Mouse (Mus musculus) C2C12 (cell line): Measurements from ENCODE around the gene Psmc1. TPM values are rescaled to one million over a fixed set of nuclear protein-coding genes. Genes with fewer than 3 reads are reported as not detected.

ENCODE experiments used
- H3K27me3 ChIP-seq: one replicate; pipeline ENCODE4 v1.6.1; 2011; ENCODE audit not compliant: control insufficient read depth, insufficient read depth, insufficient read length
- H3K36me3 ChIP-seq: one replicate; pipeline ENCODE4 v1.6.1; 2011; ENCODE audit not compliant: control insufficient read depth, insufficient read depth
- H3K4me3 ChIP-seq: one replicate; pipeline ENCODE4 v1.5.1; 2011; ENCODE audit warnings: mild to moderate bottlenecking, control low read depth; ENCODE audit not compliant: poor library complexity, insufficient read depth, severe bottlenecking
- H3K79me2 ChIP-seq: one replicate; pipeline ENCODE4 v1.6.1; 2011; ENCODE audit not compliant: control insufficient read depth, insufficient read depth
- H3K79me3 ChIP-seq: one replicate; pipeline ENCODE4 v1.6.1; 2011; ENCODE audit warnings: low read depth, control low read depth
- H3ac ChIP-seq: one replicate; pipeline ENCODE3; 2011; ENCODE audit warnings: low read depth; ENCODE audit not compliant: control insufficient read depth, insufficient read length
- CEBPB ChIP-seq: IDR thresholded peaks from one replicate; pipeline ENCODE4 v1.6.1; 2011; ENCODE audit warnings: low read depth, mild to moderate bottlenecking, control low read depth, moderate library complexity
- CTCF ChIP-seq: IDR thresholded peaks from one replicate; pipeline ENCODE4 v1.5.1; 2011; ENCODE audit not compliant: control insufficient read depth, insufficient read depth, insufficient read length
- FOSL1 ChIP-seq: IDR thresholded peaks from one replicate; pipeline ENCODE4 v1.8.0; 2011; ENCODE audit warnings: mild to moderate bottlenecking, low read length; ENCODE audit not compliant: poor library complexity, insufficient read depth, severe bottlenecking
- MAX ChIP-seq: IDR thresholded peaks from one replicate; pipeline ENCODE4 v1.6.1; 2011; ENCODE audit warnings: mild to moderate bottlenecking, control low read depth
- MYOD1 ChIP-seq: IDR thresholded peaks from one replicate; pipeline ENCODE4 v1.6.1; 2011; ENCODE audit warnings: low read depth; ENCODE audit not compliant: control insufficient read depth, insufficient read length
- MYOG ChIP-seq: IDR thresholded peaks from one replicate; pipeline ENCODE4 v1.6.1; 2011; ENCODE audit not compliant: control insufficient read depth, insufficient read length; ENCODE audit errors: extremely low read depth
- USF1 ChIP-seq: IDR thresholded peaks from one replicate; pipeline ENCODE4 v1.6.1; 2011; ENCODE audit warnings: low read depth, mild to moderate bottlenecking, control low read depth, moderate library complexity
- polyA plus RNA-seq: library from polyadenylated mRNA; unstranded; fragments of >200 nt; fragmentation: generic; extraction: Trizol; gene quantifications from one replicate; pipeline ENCODE4 v1.2.1, GENCODE M21; 2012; ENCODE audit warnings: missing spikeins

Psmc1 gene
- polyA plus RNA-seq, 1 experiment, result 192 TPM

DNA sequence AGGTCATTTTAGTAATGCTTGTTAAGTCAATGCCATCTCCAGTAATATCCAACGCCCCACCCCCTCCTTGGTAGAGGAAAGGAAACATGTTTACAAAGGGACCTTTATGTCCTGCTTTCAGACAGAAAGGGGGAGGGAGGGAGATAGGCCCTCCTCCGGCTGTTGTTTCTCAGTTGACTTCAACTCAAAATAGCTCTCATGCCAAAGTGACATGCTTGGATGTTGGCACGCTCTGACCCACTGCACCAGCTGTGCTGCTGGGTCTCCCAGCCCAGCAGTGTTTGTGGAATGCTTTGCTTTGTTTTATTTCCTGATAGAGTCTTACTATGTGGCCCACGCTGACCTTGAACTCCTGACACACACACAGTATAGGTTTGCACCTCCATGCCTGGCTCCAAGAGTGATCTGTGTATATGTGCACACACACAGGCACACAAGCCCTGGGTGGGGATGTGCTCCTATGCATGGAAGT, 36.7 kb upstream of the Psmc1 start:
- H3K79me2 ChIP-seq, result no peaks in the 10 kb centered on the region
- H3K79me3 ChIP-seq, result no peaks in the 10 kb centered on the region
- no peak overlapping the region for H3K4me3 ChIP-seq
- H3ac ChIP-seq, result no peak overlapping the region
- TF ChIP-seq USF1 (no peak), MYOG (no peak), MAX (no peak), FOSL1 (no peak), CEBPB (no peak), MYOD1 (no peak), CTCF (no peak)
- H3K27me3 ChIP-seq, result peaks cover under 1% of the 10 kb centered on the region
- no peaks in the 10 kb centered on the region for H3K36me3 ChIP-seq

DNA sequence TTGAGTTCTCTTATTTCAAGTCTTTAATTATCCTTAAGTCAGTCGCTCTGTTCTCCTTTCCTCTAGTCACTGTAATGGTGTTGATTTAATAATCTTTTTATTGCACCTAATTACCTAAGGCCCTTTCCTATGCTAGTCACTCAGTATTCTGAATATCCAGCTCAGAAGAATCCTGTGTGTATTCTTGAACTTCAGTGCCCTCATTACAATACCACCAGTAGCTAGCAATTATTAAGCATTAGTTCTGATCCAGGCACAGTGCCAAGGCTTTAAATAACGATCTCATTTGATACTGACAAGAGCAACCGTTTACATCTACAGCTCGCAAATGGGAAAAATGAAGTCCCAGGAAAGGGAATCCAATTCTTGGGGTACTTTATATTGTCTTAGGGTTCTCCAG, 34.2 kb upstream of the Psmc1 start:
- Histone ChIP-seq H3K79me2 (no peaks in the 10 kb centered on the region), H3ac (no peak overlapping the region), H3K79me3 (no peaks in the 10 kb centered on the region), H3K4me3 (no peak overlapping the region), H3K36me3 (no peaks in the 10 kb centered on the region), H3K27me3 (no peaks in the 10 kb centered on the region)
- no peak for TF ChIP-seq USF1

DNA sequence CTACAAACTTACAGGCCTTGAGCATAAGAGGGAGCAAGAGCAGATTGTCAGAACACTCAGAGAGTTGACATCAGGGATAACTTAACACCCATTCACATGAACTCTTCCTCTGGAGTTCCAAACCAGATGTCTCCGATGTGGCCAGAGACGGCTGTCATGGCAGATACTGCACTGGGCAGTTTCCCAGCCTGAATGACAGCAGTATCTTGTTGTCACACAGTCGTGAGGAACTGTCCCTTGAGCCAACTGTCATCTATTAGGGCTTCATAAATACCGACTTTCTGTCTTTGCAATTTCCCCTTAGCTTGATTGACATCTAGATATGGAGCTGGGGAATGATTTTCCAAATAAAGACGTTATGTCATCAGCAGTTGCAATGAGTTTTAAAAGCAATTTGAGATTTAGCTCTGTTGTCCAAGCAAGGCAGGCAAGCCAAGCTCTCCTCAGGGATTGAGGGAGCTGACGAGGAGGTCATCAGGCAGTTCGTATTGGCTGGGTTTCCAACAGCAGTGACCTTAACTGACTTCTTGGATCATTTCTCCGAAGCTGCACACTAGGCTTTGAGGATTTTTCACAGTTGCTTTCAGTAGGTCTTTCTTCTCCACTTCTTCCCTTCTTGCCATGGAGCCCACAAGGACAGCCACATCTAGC, 30.2 kb upstream of the Psmc1 start:
- H3K79me2 ChIP-seq, result no peaks in the 10 kb centered on the region
- no peak overlapping the region for H3K4me3 ChIP-seq
- no peak overlapping the region for H3ac ChIP-seq
- H3K36me3 ChIP-seq, result no peaks in the 10 kb centered on the region
- peaks cover 6% of the 10 kb centered on the region for H3K27me3 ChIP-seq
- TF ChIP-seq USF1 (no peak), FOSL1 (no peak), CEBPB (no peak), CTCF (no peak), MYOG (no peak), MYOD1 (no peak), MAX (no peak)
- H3K79me3 ChIP-seq, result no peaks in the 10 kb centered on the region

DNA sequence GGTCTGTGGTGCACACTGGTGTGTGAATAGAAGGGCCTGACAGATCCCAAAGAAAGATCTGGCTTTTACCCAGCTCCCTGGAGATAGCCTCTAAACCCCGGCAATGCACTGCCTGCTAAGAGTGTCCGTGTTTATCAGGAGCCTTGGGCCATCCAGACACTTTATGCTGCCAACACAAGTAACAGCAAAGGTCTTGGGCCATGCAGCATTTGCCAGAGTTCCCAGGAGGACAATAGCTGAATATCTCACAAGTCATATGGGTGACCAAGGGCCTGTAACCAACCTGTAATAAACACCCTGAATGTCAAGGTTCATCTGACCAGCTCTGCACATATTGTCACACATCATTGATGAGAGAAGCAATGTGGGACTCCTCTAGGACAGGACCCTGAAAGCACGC, 21.9 kb upstream of the Psmc1 start:
- H3K4me3 ChIP-seq, result no peak overlapping the region
- no peak for TF ChIP-seq USF1
- TF ChIP-seq MYOG, result no peak
- no peak for TF ChIP-seq FOSL1
- TF ChIP-seq CEBPB, result no peak
- no peak for TF ChIP-seq CTCF
- no peak for TF ChIP-seq MYOD1
- no peak for TF ChIP-seq MAX
- no peaks in the 10 kb centered on the region for H3K79me2 ChIP-seq
- H3ac ChIP-seq, result no peak overlapping the region
- no peaks in the 10 kb centered on the region for H3K79me3 ChIP-seq
- H3K36me3 ChIP-seq, result no peaks in the 10 kb centered on the region
- H3K27me3 ChIP-seq, result peaks cover 41% of the 10 kb centered on the region

DNA sequence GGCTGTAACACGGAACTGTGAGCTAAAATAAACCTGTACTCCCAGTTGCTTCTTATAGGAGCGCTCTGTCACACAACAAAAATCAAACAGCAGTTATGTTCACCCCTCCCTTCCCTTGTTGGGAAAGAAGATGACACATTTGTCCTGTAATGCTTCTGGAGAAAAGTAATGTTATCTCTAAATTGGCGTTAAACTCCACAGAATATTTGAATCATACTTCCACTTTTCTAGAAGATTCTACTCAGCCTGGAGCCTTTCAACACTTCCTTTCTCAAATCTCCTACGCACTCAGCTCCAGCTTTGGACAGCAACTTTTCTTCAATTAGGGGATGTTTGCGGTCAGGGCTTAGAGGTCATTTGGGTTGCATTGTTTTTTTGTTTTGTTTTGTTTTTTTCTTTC, 20.7 kb upstream of the Psmc1 start:
- no peaks in the 10 kb centered on the region for H3K79me2 ChIP-seq
- H3K4me3 ChIP-seq, result no peak overlapping the region
- TF ChIP-seq CTCF (no peak), FOSL1 (no peak), MYOG (no peak), MAX (no peak), MYOD1 (no peak), CEBPB (no peak), USF1 (no peak)
- no peaks in the 10 kb centered on the region for H3K36me3 ChIP-seq
- peaks cover 45% of the 10 kb centered on the region for H3K27me3 ChIP-seq
- H3ac ChIP-seq, result no peak overlapping the region
- no peaks in the 10 kb centered on the region for H3K79me3 ChIP-seq

DNA sequence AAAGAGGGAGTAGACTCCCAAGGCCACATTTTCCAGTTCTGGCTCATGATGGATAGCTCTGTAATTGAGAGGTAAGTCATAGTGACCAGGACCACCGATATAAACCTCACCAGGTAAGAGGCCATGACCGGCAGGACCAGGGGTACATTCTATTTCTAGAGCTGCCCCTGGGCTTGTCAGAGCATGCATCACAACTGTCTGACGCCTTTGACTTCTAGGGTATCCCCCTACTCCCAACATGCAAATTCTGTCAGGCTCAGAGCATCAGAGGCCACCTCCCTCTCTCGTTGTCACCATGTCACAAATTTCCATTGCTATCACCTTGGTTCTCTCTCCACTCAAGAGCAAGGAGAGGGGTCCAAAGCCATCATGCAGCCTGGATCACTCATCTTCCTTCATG, 19.2 kb upstream of the Psmc1 start:
- Histone ChIP-seq H3K79me2 (no peaks in the 10 kb centered on the region), H3K36me3 (no peaks in the 10 kb centered on the region), H3K27me3 (peaks cover 42% of the 10 kb centered on the region), H3ac (no peak overlapping the region), H3K79me3 (no peaks in the 10 kb centered on the region), H3K4me3 (no peak overlapping the region)
- TF ChIP-seq MYOD1 (no peak), MYOG (no peak), FOSL1 (no peak), CTCF (no peak), CEBPB (no peak), MAX (no peak), USF1 (no peak)
